Mouse (Mus musculus) liver, adult 2 months (tissue): ENCODE data around the gene Ntsr1.

Source experiments
- CTCF ChIP-seq: fragments of 200-500 bp; IDR thresholded peaks from 2 replicates; pipeline ENCODE4 v1.5.1; 2011; ENCODE audit warnings: low read depth, low read length, control low read depth
- POLR2A ChIP-seq: fragments of 200-500 bp; IDR thresholded peaks from 2 replicates; pipeline ENCODE4 v1.6.1; 2011; ENCODE audit warnings: low read length, control low read depth; ENCODE audit not compliant: insufficient read depth; ENCODE audit errors: extremely low read depth

DNA sequence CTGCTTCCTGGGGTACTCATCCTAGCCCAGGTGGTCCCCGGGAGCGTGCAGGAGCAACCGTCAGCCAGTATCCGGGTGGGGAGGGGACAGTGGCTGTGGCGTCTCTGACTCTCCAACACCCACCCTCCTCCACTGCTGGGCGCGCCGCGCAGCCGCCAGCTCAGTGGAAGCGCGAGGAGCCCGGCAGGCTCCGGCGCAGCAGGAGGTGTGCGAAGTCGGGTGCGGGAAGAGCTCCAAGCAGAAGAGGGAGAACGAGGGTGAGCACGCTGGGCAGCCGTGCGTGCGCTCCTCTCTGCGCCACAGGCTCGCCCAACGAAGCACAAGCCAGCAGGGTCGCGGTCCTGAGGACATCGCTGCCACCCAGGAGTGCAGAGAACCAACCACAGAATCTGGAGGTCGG lies at the start of gene Ntsr1:
- TF ChIP-seq CTCF (no peak), POLR2A (no peak)
